Mouse (Mus musculus) frontal cortex, postnatal 10 days (tissue): Measurements from ENCODE around the gene Jmjd6.
A peak's percentile ranks its signal among the peaks of the same experiment; 100 is the strongest.
"Not testable (repeated sequence)": the region's sequence is repeated elsewhere in the genome, so short reads cannot be mapped to it uniquely, and the experiment has no call there.

Experiments used
- DNase-seq, 2 experiments: peaks; one replicate each; pipeline ENCODE4 v3.0.0; 2022; ENCODE audit warnings: low spot score in 2 of 2, mixed read lengths in 1 of 2

Jmjd6 gene

DNA sequence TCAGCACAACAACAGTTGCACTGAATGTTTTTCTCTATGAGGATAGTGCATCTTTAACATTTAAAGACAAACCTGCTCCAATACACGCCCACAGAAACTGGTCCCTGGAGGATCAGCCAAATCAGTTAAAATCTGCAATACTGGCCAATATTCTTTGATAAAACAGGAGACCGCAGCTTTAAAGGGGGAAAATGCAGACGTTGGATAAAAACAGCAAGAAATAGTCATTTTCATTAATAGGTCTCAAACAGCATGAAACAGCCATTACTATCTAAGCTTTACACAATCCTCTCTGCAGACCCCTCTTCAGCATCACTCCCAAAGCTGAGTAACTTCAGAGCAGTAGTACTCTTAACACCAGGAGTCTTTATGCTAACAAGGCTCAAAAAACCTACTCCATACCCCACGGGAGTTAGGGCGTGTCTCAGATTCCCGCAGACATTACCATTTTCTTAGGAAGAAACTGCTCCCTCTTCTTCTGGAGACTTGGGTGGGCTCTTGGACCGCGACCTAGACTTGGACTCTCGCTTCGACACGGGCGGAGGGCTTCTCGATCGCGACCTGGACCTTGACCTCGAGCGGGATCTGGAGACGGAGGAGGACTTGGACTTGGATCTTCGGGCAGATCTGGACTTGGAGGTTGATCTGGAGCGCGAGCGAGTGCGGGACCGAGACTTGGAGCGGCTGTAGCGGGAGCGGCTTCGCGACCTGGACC lies 8.5 kb upstream of the Jmjd6 start:
- DNase-seq = no peak

DNA sequence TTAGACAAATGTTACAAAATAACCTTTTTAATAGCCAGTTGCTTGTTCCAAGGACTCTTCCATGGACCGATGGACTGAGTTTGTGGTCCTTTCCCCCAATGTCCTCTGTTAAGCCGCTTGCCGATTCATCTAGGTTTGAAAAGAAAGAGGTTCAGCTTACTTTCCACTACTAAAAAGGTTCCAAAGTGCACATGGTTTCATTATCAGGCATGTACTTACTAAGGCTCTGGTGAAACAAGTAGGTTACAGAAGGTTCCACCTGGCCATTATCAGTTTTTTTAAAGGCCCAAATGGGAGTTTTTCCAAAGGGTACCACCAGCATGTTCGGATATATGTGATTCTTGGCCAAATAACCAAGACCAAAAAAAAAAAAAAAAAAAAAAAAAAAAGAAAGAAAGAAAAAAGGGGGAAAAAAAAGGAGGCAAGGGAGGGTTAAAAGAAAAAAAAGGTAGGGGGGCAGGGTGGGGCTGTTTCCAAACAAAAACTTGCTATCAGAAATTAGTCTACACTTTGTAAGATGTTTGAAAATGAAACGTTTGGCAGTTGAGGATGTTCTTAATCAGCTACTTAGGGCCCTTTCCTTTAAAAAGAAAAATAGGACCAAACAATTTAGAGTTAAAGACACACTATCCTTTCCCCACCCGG lies 7.7 kb upstream of the Jmjd6 start:
- DNase-seq = no peak

DNA sequence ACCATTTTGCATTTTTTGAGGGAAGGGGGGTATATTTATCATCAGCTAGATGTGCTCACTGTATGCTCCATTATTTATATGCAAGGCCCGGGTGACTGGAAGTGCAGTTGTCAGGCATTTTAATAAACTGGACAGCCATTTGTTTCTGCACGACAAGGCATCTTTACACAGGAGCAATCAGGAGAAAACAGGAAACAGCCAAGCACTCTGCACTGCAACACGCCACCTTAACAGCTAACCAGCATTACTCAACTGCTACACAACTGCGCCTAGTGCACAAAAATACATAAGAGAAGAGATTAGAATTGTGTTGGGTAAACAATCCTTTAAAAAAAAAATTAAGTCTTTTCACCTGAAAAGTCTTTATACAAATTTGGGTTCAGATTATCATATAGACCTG lies 6.8 kb upstream of the Jmjd6 start:
- no peak for DNase-seq

DNA sequence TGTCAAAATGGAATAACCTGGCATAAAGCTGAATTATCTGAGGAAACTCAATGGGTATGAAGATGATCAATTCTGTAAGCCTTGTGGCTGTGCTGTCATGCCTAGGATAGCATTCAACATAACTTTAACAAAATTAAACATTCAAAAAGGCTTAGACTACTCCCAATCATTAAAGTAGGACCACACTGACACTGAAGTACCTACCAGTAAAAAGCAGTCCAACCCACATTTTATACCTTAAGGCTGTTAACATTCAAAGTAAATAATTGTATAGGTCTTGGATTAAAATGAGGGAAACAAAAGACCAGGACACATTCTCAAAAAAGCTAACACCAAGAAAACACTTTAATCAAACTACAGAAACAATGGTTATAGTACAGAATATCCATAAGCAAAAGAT lies 6.3 kb upstream of the Jmjd6 start:
- no peak for DNase-seq

DNA sequence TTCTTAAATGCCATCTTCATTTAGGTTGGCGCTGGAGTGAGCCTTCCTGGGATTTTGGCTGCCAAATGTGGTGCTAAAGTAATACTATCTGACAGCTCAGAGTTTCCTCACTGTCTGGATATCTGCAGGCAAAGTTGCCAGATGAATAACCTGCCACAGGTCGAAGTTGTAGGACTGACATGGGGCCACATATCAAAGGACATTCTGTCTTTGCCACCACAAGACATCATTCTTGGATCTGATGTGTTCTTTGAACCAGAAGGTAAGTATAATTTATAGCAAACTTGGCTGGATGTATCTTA lies 5.6 kb upstream of the Jmjd6 start:
- not testable (repeated sequence) for DNase-seq

DNA sequence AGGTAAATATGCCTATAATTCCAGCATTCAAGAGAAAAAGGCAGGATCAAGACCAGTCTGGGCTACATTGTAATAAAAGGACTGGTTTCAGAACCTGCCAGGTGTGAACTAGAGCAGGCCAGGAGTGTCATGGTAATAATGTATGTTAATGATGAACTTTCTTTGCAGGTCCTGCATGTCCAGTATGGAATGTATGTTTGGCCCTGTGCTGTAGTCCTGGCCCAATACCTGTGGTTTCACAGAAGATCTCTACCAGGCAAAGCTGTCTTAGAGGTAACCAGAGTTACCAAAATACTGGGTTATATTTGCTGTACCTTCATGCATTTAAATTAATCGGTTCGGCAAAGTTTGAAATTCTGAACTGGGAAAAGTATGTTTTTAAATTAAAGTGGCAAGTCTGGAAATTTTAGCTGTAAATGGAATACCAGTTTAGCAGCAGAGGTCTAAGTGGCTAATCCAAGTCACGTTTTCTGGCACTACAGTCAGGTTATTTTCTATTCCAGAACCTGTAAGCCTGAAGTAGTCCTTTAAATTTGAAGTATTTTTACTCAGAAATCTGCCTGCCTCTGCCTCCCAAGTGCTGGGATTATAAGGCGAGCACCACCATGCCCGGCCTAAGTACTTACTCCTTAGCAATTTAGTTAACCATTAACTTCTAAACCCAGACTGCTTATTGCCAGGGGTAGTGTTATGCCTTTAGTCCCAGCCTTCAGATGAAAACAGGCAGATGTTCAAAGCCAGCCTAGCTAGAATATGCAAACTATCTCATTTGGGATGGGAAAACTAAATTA lies 5.0 kb upstream of the Jmjd6 start:
- DNase-seq = no peak

DNA sequence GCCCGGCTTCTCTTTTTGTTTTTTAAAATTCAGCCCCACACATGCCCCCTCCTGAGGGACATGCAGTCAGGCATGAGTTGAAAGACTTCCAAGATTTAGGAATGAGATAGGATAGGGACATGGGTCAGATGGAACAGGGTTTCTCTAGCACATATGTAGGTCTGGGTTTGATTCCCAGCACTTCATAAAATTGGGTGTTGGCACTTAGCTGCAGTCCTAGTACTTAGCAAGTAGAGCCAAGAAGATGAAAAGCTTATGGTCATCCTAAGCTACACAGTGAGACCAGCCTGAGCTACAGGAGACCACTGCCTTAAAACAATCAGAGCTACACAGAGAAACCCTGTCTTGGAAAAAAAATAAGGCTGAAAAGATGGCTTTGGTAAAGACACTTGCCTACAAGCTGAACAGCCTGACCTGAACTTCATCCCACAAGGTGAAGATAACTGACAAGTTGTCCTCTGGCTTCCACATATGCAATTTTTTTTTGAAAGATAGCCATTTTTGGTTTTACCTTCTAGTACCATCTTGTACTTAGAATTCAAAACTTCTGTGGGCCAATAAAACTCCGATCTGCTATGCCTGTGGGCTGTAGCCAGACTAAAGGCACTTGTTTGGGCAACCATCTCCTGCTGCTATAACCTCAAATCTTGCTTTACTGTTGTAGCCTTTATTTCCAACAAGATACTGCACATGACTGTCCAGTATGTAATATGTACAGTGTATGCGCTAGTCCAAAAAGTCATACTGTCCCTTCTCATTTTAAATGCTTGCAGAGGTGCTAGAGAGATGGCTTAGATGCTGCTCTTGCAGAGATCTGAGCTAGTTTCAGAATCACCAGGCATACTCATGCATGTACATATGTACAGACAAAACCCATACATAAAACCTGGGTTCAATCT lies 4.2 kb upstream of the Jmjd6 start:
- DNase-seq = no peak

DNA sequence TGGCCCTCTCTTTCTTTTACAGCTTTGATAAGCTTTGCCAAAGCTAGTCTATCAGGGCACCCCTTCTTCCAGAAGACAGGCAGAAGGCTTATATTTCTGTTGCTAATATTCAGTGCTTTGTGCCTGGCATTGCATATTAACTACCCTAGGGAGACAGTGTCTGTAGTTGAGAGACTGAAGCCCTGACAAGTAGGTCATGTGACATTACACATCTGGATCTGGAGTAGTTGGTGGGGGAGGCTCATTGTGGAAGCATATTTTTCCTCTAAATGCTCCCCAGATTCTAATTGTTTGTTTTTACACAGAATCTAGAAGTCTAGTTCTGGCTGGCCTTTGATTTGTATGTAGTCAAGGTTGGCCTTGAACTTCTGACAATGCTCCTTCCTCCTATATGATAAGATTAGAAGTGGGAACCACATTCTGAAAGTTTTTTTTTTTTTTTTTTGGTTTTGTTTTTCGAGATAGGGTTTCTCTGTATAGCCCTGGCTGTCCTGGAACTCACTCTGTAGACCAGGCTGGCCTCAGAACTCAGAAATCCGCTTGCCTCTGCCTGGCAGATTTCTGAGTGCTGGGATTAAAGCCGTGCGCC lies 3.4 kb upstream of the Jmjd6 start:
- no peak for DNase-seq

DNA sequence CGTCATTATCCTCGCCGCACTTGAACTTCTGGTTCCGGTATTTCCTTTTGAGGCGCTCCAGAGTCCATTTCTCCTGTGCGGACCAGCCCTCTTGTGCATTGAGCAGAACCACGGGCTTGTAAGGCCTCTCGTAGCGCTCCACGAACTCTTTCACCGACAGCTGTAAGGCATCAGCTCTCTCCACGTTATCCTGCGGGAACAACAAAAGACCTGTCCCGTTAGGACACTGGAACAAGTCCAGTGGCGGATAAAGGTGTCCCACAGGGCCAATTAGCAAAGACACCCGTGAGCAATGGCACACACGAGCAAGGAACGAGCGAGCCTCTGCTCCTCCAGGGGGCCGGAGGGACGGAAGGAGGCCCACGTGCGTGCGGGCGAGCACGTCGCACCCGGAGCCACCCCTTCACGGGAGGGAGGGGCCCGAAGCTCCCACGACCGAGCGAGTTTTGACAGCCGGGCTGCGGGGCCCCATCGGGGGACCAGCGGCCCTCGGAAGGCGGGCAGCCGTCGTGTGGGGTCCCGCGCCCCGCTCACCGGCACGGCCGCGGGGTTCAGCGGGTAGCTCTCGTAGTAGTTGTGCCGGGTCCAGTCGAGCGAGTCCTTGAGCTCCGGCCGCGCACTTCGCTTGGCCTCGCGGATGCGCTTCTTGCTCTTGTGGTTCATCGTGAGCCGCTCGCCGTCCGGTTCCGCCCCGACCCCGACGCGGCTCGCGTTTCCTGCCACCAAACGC lies 553 bp downstream of the Jmjd6 start:
- peak; percentile 54 to 67 for DNase-seq

DNA sequence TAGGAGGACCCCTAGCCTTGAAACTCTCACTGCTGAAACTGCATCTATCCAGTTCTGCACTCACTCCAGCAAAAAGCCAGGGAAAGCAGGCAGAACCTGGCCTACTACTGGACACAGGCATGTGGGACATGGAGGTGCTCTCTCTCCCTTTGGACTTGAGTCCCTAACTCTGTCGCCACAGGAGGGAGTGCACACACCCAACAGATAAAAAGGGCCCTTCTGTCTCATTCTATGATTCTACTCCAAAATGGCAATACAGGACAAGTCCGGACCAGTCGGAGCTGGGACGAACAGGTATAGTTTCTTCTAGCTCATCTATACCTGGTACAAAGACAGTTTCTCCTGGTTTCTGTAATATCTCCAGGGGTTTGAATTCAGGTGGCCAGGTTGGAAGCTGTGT lies 2.5 kb downstream of the Jmjd6 start:
- DNase-seq = no peak

DNA sequence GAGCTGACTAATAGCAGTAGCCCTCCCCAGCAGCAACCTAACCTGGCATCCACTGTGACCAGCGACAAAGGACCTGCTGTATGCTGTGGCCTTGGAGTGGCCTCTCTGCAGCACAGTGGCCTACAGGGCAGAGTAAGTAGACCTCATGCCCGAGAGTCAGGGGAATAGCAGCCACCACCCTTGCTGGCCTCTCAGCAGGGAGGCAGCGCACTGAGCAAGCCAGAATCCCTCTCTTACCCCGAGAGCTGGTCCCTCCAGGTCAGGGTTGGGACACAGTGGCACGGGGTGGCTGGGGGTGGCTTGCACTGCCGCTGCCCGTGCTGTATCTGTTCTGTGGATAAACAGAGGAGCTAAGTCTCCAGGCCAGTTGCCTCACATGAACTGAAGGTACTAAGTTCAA lies 3.6 kb downstream of the Jmjd6 start:
- DNase-seq = no peak

DNA sequence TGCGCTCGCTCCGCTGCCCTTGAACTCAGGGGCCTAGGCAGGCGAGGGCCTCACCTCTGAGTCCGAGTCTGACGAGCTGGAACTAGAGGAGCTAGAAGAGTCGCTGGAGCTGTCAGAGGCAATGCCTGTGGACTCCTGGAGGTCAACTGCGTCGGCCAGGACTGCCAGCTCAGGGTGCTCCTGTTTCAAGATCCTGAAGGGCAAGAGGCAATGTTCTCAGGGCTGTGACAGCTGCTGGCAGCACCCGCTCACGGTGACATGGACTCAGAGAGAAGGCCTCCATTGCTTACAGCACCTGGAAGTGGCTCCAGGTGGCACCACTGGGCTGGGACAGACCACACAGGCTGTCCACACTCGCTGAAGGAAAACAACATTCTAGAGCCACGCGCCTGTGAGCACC lies 4.3 kb downstream of the Jmjd6 start:
- no peak for DNase-seq

DNA sequence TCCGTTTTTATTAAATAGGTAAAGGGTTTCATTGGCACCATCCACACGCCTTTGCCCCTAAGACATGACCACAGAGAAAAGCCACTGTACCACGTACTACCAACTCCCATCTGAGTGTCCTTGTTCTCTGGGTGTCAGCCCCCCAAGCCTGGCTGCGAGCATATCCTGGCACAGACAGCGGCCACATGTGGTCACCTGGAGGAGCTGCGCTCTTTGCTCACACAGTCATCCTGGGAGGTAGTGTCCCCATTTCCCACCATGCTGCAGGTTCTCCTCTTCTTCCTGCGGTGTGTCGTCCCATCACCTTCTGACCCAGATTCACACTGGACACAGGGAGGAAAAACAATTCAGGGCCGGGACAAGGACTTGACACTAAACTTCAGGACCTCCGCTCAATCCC lies 5.8 kb downstream of the Jmjd6 start:
- DNase-seq = no peak

DNA sequence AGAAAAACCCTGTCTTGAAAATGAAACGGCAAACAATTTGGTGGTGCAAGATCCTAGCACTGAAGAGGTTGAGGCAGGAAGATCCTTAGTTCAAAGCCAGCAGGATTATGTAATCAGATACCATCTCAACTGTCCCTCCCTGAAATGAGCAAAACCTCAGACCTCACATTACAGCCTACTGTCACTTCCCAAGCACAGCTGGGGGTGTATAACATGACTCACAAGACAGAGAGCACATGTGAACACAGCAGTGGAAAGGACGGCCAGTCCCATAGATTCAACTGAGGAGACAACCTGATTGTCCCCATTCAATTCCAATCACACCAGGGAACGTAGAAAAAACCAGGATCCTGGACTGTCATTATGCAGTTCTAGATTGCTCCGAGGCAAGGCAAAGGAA lies 7.0 kb downstream of the Jmjd6 start:
- DNase-seq = no peak

DNA sequence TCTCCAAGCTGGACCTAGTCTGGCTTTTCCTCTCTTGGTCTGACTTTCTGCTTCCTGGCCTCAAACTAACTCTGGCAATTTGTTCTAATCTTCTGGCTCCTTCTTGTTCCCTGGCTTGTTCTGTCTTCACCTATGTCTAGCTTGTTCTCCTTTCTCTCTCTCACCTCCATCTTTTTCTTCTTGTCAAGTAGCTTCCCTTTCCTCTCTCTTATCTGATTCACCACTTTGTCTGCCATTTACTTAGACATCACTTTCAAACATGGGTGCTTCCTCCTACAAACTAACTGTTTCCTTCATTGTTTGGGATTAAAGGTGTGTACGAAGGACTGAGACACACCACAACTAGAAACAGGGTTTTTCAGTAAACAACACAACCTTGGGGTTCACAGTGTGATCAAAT lies 8.3 kb downstream of the Jmjd6 start:
- no peak for DNase-seq

DNA sequence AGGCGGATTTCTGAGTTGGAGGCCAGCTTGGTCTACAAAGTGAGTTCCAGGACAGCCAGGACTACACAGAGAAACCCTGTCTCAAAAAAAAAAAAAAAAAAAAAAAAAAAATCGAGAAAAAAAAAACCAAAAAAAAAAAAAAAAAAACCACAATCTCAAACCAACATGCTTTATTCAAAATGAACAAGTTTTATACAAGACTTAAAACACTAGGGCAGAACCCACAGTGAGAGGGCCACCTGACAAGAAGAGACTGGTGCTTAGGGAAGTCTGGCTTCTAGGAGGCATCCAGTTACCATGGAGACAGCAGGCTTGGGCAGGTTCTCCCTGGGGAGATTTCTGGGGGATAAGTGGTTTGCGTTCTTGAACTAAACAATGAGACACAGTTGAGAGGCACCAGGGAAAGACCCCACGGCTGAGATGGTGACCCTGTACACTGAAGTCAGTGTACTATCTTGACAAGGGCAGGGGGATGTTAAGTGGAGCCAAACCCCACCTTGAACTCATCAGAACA lies 11.0 kb downstream of the Jmjd6 start:
- DNase-seq = no peak

DNA sequence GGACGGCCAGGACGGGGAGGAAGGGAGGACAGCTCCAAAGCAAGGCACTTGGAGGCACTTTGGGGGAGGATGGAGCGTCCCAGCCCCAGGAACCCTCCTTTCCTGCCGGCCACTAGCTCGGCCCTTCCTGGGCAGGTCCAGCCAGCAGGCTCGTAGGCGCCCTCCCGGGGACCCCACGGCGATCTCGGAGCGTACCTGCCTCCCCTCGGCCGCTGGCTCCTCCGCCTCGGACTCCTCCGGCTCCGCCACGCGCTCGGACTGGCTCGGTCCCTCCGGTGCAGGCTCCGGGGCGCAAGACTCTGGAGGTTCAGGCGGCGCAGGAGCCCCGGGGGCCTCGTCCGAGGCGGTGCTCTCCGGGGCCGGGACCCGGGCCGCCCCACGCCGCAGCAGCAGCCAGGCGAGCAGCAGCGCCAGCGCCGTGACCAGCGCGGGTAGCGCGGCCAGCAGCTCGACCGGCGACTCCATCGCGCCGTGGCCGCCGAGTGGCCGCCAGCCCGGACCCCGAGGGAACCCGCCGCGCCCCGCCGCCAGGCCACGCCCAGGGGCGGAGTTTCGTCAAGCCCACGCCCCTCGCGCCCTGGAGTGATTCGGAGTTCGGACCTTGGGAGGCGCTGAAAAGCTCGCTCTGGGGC lies 15.6 kb downstream of the Jmjd6 start, which contains the start of gene Mxra7:
Gene Mxra7 (minus strand): TSS at position 513 of the 632 bp plus-strand sequence.
- DNase-seq = peak in 1 of 2 experiments; percentile 69

DNA sequence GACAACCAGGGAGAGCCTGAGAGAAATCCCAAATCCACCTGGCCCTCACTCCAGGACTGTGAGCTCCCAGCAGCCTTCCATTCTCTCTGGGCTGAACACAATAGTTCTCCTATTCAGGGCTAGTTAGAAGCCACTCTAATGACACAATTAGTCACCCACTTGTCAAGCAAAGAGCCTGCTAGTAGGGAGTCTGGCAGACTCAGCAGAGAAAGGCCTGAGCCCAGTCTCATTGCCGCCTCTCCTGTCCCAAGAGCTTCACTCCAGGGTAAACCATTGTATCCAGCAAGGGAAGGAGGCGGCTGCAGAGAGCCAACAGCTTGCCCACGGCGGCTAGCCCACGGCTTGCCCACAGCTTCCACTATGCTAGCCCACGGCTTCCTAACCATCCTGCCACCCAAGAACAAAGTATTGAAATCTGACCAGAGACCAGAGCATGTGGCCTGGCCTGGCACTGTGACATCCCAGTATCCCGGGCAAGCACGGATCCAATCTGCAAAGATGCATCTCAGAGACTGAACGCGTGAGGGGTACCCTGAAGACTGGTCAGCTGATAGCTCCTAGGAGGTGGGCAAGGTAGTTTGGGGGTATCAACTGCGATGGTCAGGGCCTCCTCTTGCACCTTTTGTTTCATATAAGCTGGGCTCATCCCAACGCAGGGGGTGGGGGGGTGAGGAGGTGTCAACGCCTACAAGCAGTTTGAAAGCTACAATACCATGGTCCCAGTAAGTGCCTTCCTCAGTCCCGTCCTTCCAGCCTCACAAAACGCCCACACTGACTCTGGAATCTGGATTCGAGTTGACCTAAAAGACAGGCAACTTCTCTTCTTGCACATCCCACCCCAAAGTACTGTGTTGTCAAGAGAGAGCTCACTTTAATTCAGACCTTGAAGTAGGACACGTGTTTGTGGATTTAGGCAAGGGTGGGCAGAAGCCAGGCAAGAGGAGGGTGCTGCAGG lies 16.4 kb downstream of the Jmjd6 start:
- DNase-seq = no peak

DNA sequence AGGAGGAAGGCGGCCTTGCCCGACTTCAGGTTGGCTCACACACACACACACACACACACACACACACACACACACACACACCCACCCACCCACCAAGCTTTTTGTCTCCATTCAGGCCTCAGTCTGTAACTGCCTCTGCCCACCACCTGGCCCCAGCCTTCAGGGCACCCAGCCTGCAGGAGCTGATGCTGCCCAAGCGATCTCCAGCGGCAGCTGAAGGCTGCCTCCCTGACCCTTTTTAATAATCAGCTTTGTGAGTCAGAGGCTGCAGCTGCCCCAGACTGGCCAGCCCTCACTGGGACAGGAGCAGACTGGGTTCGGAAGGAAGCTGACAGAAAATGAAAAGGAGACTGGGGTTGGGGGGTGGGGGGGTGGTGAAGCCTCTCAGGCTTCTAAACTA lies 18.0 kb downstream of the Jmjd6 start:
- no peak for DNase-seq
